Mouse (Mus musculus) lung, embryonic 14.5 days (tissue): ENCODE measurements around the gene Fam155a. TPM values are rescaled to one million over a fixed set of nuclear protein-coding genes. Genes with fewer than 3 reads are reported as not detected.

Experiments used
- ATAC-seq: fragments of 200-750 bp; cut with Nextera tagmentation; 2 replicates; pipeline ENCODE4 v1.8.0; 2017; ENCODE audit warnings: mild to moderate bottlenecking, moderate TSS enrichment, moderate library complexity; ENCODE audit not compliant: insufficient read depth
- DNase-seq: peaks from one replicate; pipeline ENCODE4 v3.0.0-alpha.2; 2015
- H3K27ac ChIP-seq: fragments of 300-500 bp; sonication (generic); 2 replicates; pipeline ENCODE4 v1.5.1; 2014; ENCODE audit warnings: low read depth, mild to moderate bottlenecking, moderate library complexity
- H3K27me3 ChIP-seq: fragments of 300-500 bp; sonication (generic); 2 replicates; pipeline ENCODE4 v1.6.1; 2014; ENCODE audit warnings: low read length, control low read depth; ENCODE audit not compliant: insufficient read depth
- H3K36me3 ChIP-seq: fragments of 300-500 bp; sonication (generic); 2 replicates; pipeline ENCODE4 v1.6.1; 2014; ENCODE audit warnings: control low read depth; ENCODE audit not compliant: insufficient read depth
- H3K4me1 ChIP-seq: fragments of 300-500 bp; sonication (generic); 2 replicates; pipeline ENCODE4 v1.6.1; 2014; ENCODE audit warnings: antibody characterized with exemption, control low read depth; ENCODE audit not compliant: insufficient read depth
- H3K4me2 ChIP-seq: fragments of 300-500 bp; sonication (generic); 2 replicates; pipeline ENCODE4 v1.6.1; 2014; ENCODE audit warnings: mild to moderate bottlenecking
- H3K4me3 ChIP-seq: fragments of 300-500 bp; sonication (generic); 2 replicates; pipeline ENCODE4 v1.5.1; 2014; ENCODE audit warnings: low read depth, low read length
- H3K9ac ChIP-seq: fragments of 300-500 bp; sonication (generic); 2 replicates; pipeline ENCODE4 v1.6.1; 2014
- H3K9me3 ChIP-seq: fragments of 300-500 bp; sonication (generic); 2 replicates; pipeline ENCODE4 v1.6.1; 2016; ENCODE audit warnings: low read depth, low read length, control low read depth
- CTCF ChIP-seq: IDR thresholded peaks from 2 replicates; pipeline ENCODE4 v1.5.1; 2016; ENCODE audit warnings: antibody characterized with exemption, low read depth
- WGBS: fragments of 180-500 bp; shearing (Covaris S2); extraction: QIAGEN DNeasy Blood & Tissue Kit; methylation state at CpG from one replicate; pipeline ENCODE4 v1.1.7; 2014; 5-methylcytosine and 5-hydroxymethylcytosine counted together
- polyA plus RNA-seq: library from polyadenylated mRNA; unstranded; fragments of >200 nt; fragmentation: Nextera tagmentation; extraction: Ambion mirVana; gene quantifications from 2 replicates; pipeline ENCODE4 v1.2.1, GENCODE M21; 2014

Fam155a gene
- polyA plus RNA-seq, 1 experiment from 2014 or later = 0.26 TPM

DNA sequence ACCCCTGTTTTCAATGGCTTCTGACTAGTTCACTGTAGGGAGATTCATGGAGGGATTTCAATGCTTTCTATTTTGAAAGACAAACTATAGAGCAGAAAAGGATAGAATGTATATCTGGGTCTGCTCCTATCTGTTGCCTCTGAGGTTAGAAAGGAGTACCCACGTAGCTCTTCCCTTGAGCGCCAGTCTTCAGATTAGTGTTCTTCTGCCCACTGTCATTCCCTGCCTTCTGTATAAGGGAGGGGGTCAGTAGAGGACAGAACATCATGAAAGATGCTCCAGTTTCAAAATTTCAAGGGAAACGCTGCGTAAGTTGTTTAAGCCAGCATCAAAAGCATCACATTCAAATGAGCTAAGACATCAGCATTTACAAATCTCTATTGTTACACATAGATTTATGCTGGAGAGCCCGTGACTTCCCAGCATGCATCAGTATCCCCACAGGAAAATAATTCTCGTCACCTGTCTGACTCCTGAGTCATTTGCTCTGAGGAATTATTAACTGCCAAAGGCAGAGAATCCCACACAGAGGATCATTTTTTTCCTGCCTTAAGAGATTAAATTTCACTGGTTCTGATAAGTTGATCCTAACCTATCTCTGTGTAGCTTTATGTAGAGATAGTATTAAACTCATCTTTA is 223.9 kb downstream of the Fam155a start:
- no peak for TF ChIP-seq CTCF
- DNase-seq (no peak), ATAC-seq (no peak)
- H3K4me2 ChIP-seq = no peak overlapping the region
- H3K4me3 ChIP-seq = no peak overlapping the region
- H3K4me1 ChIP-seq = no peaks in the 10 kb centered on the region
- no peaks in the 10 kb centered on the region for H3K9me3 ChIP-seq
- no peak overlapping the region for H3K27ac ChIP-seq
- H3K27me3 ChIP-seq = no peaks in the 10 kb centered on the region
- H3K9ac ChIP-seq = no peak overlapping the region
- 69% methylated on average over 6 of the region's 6 CpGs for WGBS
- no peaks in the 10 kb centered on the region for H3K36me3 ChIP-seq

DNA sequence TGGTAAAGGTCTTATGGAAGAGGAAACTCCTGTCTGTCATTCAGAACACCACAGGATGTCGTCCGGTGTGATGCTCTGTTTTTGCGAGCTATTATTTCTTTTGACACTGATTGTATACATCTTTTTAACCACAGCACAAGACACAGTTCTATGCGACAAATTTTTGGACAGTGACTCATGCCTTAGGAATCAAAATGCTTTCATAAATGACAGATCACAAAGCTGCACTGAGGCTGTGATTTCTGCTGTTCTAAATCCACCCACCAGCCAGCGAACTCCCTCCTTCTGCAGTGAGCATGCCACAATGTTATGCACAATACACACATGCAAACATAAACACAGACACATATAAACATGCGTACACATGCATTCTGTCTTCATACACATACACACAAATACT is 224.5 kb downstream of the Fam155a start:
- Histone ChIP-seq H3K4me2 (no peak overlapping the region), H3K9ac (no peak overlapping the region), H3K9me3 (no peaks in the 10 kb centered on the region), H3K27me3 (no peaks in the 10 kb centered on the region), H3K4me1 (no peaks in the 10 kb centered on the region), H3K27ac (no peak overlapping the region), H3K4me3 (no peak overlapping the region), H3K36me3 (no peaks in the 10 kb centered on the region)
- ATAC-seq (no peak), DNase-seq (no peak)
- 60% methylated on average over 6 of the region's 6 CpGs for WGBS
- TF ChIP-seq CTCF = no peak

DNA sequence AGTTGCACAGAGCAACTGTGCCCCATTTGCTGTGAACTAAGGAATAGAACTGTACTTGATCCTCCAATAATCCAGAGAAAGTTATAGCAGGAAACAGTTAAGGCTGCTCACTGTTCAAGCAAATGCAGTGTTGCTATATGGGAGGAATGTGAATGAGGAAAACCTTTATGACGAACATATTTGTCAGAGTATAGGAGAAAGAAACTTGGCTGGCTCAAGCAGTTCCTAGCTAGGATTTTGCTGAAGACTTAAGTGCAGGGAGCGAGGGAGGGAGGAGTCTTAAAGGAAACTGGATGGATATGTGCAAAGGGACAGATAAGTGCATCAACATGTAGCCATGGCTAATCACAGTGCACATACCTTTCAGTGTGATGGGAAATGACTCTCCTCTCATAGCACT is 225.3 kb downstream of the Fam155a start:
- Histone ChIP-seq H3K4me1 (no peaks in the 10 kb centered on the region), H3K9ac (no peak overlapping the region), H3K27ac (no peak overlapping the region), H3K9me3 (no peaks in the 10 kb centered on the region), H3K4me3 (no peak overlapping the region), H3K4me2 (no peak overlapping the region), H3K27me3 (no peaks in the 10 kb centered on the region), H3K36me3 (no peaks in the 10 kb centered on the region)
- no peak for ATAC-seq
- TF ChIP-seq CTCF = no peak
- no peak for DNase-seq
- 55% methylated on average over 2 of the region's 2 CpGs for WGBS

DNA sequence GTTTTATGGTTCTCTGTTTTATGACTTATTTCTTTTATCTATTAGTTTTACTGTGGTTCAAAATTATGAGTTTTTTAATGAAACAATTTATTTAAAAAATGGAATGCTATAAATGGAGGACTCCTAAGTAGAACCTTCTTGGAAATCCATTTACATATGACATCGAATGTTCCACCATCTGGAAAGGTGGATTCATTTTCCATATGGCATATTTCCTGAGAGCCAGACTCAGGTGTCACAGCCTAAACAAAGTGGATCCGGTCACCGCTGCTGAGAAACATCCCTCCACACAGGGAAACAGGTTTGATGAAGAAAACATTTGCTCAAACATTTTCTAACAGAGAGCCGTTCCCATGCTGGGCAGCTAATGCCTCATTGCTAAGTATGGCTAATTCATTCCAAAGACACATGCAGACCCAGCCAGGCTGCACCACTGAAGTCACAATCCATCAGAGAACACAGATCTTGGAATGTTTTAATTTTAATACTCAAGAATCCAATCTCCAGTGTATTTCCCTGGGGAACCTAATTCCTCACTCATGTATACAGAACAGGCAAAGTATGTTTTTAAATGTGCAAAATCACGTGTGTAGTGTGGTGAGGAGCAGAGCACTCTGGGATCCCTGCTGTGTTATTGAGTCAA is 235.1 kb downstream of the Fam155a start:
- no peak for TF ChIP-seq CTCF
- WGBS = 78% methylated on average over 5 of the region's 5 CpGs
- Histone ChIP-seq H3K27ac (no peak overlapping the region), H3K9me3 (no peaks in the 10 kb centered on the region), H3K4me3 (no peak overlapping the region), H3K4me2 (no peak overlapping the region), H3K4me1 (no peaks in the 10 kb centered on the region), H3K36me3 (no peaks in the 10 kb centered on the region), H3K27me3 (no peaks in the 10 kb centered on the region), H3K9ac (no peak overlapping the region)
- no peak for ATAC-seq
- DNase-seq = no peak

DNA sequence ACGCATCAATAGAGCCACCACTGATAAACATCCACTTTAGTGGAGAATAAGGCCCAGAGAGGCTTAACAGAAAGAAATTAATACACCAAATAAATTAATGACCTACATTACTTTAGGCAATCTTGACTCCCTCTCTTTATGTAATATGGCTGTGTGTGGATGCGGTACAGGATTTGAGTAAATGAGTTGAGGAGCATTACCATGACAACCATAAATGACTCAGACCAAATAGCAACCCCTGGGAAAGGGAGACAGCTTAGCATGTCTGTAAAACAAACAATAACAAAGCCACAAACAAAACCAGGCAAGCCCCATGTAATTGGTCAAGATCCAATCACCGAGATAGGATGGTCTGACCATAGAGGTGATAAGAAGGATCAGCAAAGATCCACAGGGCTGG is 244.4 kb downstream of the Fam155a start:
- ATAC-seq (no peak), DNase-seq (no peak)
- no peaks in the 10 kb centered on the region for H3K4me1 ChIP-seq
- H3K9ac ChIP-seq = no peak overlapping the region
- H3K27ac ChIP-seq = no peak overlapping the region
- no peaks in the 10 kb centered on the region for H3K36me3 ChIP-seq
- 81% methylated on average over 3 of the region's 3 CpGs for WGBS
- no peaks in the 10 kb centered on the region for H3K27me3 ChIP-seq
- no peak overlapping the region for H3K4me3 ChIP-seq
- no peak overlapping the region for H3K4me2 ChIP-seq
- H3K9me3 ChIP-seq = no peaks in the 10 kb centered on the region
- TF ChIP-seq CTCF = no peak

DNA sequence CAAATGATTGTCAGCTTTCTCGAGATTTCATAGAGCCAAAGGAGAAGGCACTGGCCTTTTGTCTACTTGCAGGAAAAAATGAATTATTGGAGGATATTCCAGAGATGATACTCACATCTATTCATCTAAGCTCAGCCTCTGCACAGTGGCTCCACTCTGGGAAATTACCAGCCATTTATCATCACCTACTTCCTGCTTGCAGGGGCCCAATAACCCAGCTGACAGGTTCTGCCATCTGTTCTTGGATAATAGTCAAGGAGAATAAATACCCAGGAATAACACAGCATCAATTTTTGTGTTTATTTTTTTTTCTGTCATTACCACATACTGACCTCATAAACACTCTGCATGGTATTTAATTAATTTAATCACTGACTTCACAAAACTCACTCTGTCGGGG is 249.4 kb downstream of the Fam155a start:
- Histone ChIP-seq H3K9me3 (no peaks in the 10 kb centered on the region), H3K27me3 (no peaks in the 10 kb centered on the region), H3K9ac (no peak overlapping the region), H3K4me3 (no peak overlapping the region), H3K4me1 (no peaks in the 10 kb centered on the region), H3K27ac (no peak overlapping the region), H3K36me3 (no peaks in the 10 kb centered on the region), H3K4me2 (no peak overlapping the region)
- ATAC-seq = no peak
- WGBS = 53% methylated on average over 2 of the region's 2 CpGs
- no peak for TF ChIP-seq CTCF
- no peak for DNase-seq

DNA sequence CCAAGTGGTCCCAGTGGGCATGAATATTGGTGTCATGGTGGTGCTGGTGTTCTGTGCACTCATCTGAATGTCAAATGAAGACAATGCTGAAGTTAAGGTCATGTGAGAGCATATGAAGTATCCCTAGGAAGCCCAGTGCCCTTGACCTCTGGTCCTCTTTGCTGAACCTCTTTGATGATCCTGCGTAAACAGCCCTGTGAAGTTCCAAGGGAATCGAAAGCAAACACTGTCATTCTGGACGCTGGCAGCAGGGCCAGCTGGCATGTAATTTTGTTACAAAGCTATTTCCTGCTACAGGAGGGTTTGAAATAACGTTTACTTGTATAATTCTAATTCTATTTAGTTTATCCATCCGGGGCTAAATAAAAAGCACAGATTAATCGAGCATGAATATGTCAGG is 270.2 kb downstream of the Fam155a start:
- Histone ChIP-seq H3K9me3 (no peaks in the 10 kb centered on the region), H3K9ac (no peak overlapping the region), H3K4me1 (no peaks in the 10 kb centered on the region), H3K4me3 (no peak overlapping the region), H3K36me3 (no peaks in the 10 kb centered on the region), H3K27me3 (no peaks in the 10 kb centered on the region), H3K4me2 (no peak overlapping the region), H3K27ac (no peak overlapping the region)
- 20% methylated on average over 6 of the region's 6 CpGs for WGBS
- no peak for ATAC-seq
- TF ChIP-seq CTCF = no peak
- DNase-seq = no peak

DNA sequence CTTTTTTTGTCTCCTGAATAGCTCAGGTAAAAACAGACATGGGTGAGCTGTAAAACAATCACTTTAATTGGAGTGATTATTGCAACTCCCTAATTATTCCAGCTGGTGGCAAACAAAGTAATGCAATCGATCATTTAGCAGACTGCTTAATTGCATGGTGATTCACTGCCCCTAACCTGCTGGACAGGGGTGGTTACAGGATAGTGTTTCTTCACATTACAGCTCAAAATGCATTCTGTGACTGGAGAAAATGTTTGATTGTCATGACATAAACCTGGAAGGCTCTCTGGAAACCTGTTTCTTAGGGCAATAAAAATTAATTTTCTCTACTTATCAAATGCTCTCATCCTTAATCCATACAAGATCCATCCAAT is 276.7 kb downstream of the Fam155a start:
- no peak for ATAC-seq
- WGBS = 68% methylated on average over 1 of the region's 1 CpGs
- H3K27me3 ChIP-seq = no peaks in the 10 kb centered on the region
- no peak overlapping the region for H3K27ac ChIP-seq
- TF ChIP-seq CTCF = no peak
- no peaks in the 10 kb centered on the region for H3K36me3 ChIP-seq
- no peak overlapping the region for H3K4me3 ChIP-seq
- H3K9ac ChIP-seq = no peak overlapping the region
- no peaks in the 10 kb centered on the region for H3K4me1 ChIP-seq
- no peak overlapping the region for H3K4me2 ChIP-seq
- DNase-seq = no peak
- no peaks in the 10 kb centered on the region for H3K9me3 ChIP-seq
